Mouse (Mus musculus) CH12.LX (cell line): Measurements from ENCODE around the gene P2ry6.

Source experiments
- CHD2 ChIP-seq: IDR thresholded peaks from 2 replicates; pipeline ENCODE4 v1.6.1; 2011; ENCODE audit warnings: low read length, improper control_type of control experiment
- CTCF ChIP-seq, 2 experiments: IDR thresholded peaks in 1 of 2; conservative IDR thresholded peaks in 1 of 2; 2 replicates each; pipeline ENCODE4 v1.5.1; 2011 to 2012; ENCODE audit warnings: low read depth in 2 of 2, low read length in 2 of 2, improper control_type of control experiment in 1 of 2, inconsistent platforms in 1 of 2, mild to moderate bottlenecking in 1 of 2, moderate library complexity in 1 of 2
- KAT2A ChIP-seq: IDR thresholded peaks from 2 replicates; pipeline ENCODE4 v1.6.1; 2012; ENCODE audit warnings: low read length, improper control_type of control experiment, inconsistent platforms; ENCODE audit not compliant: insufficient replicate concordance
- MAX ChIP-seq: IDR thresholded peaks from 2 replicates; pipeline ENCODE4 v1.6.1; 2011; ENCODE audit warnings: low read length, improper control_type of control experiment
- MXI1 ChIP-seq: IDR thresholded peaks from 2 replicates; pipeline ENCODE4 v1.6.1; 2011; ENCODE audit warnings: mild to moderate bottlenecking, low read depth, low read length, improper control_type of control experiment
- PAX5 ChIP-seq: IDR thresholded peaks from 2 replicates; pipeline ENCODE4 v1.6.1; 2012; ENCODE audit warnings: low read length, inconsistent platforms, mixed read lengths
- POLR2A ChIP-seq: IDR thresholded peaks from 2 replicates; pipeline ENCODE4 v1.6.1; 2011; ENCODE audit warnings: low read depth, mild to moderate bottlenecking, improper control_type of control experiment, low read length
- RAD21 ChIP-seq: IDR thresholded peaks from 2 replicates; pipeline ENCODE4 v1.6.1; 2011; ENCODE audit warnings: low read depth, mild to moderate bottlenecking, low read length, improper control_type of control experiment, moderate library complexity
- RCOR1 ChIP-seq: conservative IDR thresholded peaks from 2 replicates; pipeline ENCODE4 v1.6.1; 2012; ENCODE audit warnings: low read depth, mild to moderate bottlenecking, inconsistent platforms, low read length, improper control_type of control experiment
- USF1 ChIP-seq: IDR thresholded peaks from 2 replicates; pipeline ENCODE4 v1.6.1; 2014; ENCODE audit warnings: low read depth, mild to moderate bottlenecking, inconsistent platforms, low read length, improper control_type of control experiment
- ZC3H11A ChIP-seq: IDR thresholded peaks from 2 replicates; pipeline ENCODE4 v1.6.1; 2012; ENCODE audit warnings: low read depth, mild to moderate bottlenecking, inconsistent platforms, low read length, improper control_type of control experiment
- ZNF384 ChIP-seq: IDR thresholded peaks from 2 replicates; pipeline ENCODE4 v1.6.1; 2012; ENCODE audit warnings: low read depth, low read length, improper control_type of control experiment, inconsistent platforms

DNA sequence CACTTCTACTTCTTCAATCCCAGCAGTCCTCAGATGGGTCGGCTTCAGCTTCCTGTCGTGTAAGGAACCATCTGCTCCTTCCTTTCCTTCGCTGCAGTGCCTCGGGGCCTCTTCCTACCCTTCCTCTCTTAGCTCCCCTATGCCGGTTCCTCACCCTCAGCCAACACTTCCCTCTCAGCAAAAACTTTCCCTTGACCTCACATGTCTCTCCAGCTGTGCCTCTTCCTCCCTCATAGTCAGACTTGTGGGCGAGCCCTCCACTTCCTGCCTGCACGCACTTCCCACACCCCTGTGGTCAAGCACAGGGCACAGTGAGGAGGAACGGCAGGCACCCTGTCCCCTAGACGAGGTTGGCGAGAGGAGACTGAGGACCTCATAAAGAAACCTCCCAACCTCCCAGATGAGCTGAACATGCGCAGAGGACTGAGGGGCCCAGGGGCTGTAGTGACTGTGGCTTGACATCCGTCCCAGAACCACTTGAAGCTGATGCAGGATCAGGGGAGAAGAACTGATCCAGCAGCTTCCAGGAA, 23.9 kb downstream of the P2ry6 start:
- no peak for TF ChIP-seq POLR2A
- no peak for TF ChIP-seq ZNF384
- no peak for TF ChIP-seq CTCF (conservative IDR thresholded peaks at IDR 0.05 in 1 of 2, IDR thresholded peaks at IDR 0.05 in 1 of 2; ENCODE audit: low read depth in 2 of 2, low read length in 2 of 2)
- no peak for TF ChIP-seq PAX5
- TF ChIP-seq RAD21 = no peak
- TF ChIP-seq MAX = no peak; the same call in 1 of the 2 replicates
- no peak for TF ChIP-seq MXI1
- TF ChIP-seq RCOR1 = no peak
- no peak for TF ChIP-seq USF1
- no peak for TF ChIP-seq CHD2
- TF ChIP-seq KAT2A = no peak
- no peak for TF ChIP-seq ZC3H11A
